Mouse (Mus musculus): ENCODE measurements around the gene Tsen2. TPM values are rescaled to one million over a fixed set of nuclear protein-coding genes. Genes with fewer than 3 reads are reported as not detected.

Tsen2 gene
- polyA plus RNA-seq, 1 experiment from 2014 or later, result 9.4 TPM

Other genes starting within 250 kb of the Tsen2 start
- 1.5 and 1.7 TPM in 2 replicates for gene Pparg, start 183.7 kb upstream of the Tsen2 start, polyA plus RNA-seq (2015; fragmentation: Nextera tagmentation; extraction: Ambion mirVana)
- gene Mkrn2os, start 47.9 kb downstream of the Tsen2 start, polyA plus RNA-seq (2015; fragmentation: Nextera tagmentation; extraction: Ambion mirVana), result 8.3 and 11.3 TPM in 2 replicates
- gene Mkrn2, start 57.2 kb downstream of the Tsen2 start, polyA plus RNA-seq (2015; fragmentation: Nextera tagmentation; extraction: Ambion mirVana), result 8.4 and 8.6 TPM in 2 replicates
- 36.1 and 38.6 TPM in 2 replicates for gene Raf1, start 132.0 kb downstream of the Tsen2 start, polyA plus RNA-seq (2015; fragmentation: Nextera tagmentation; extraction: Ambion mirVana)
- gene Tmem40, start 217.7 kb downstream of the Tsen2 start, polyA plus RNA-seq (2015; fragmentation: Nextera tagmentation; extraction: Ambion mirVana), result 24.7 and 29.2 TPM in 2 replicates
- 2.9 and 3.0 TPM in 2 replicates for gene Cand2, start 229.9 kb downstream of the Tsen2 start, polyA plus RNA-seq (2015; fragmentation: Nextera tagmentation; extraction: Ambion mirVana)